Comparison of ENCODE assay signal across 29 mouse cellular contexts in genomic region chr6:91207491-91207890, GRCm38 (mm10). TPM values are rescaled to one million over a fixed set of nuclear protein-coding genes. Genes with fewer than 3 reads are reported as not detected.
DNase-seq lines count a peak whose midpoint lies in the region; ATAC-seq and TF ChIP-seq lines count a peak whose summit lies in the region.
"Had no signal": no experiment of that assay in that cellular context is flagged by ENCODE, and none has a peak within 500 bp of the region (broad histone marks: within the 10 kb centered on the region; RNA-seq: fewer than 3 reads in every experiment).

No protein-coding gene starts in this region.

- WGBS in limb, embryonic 10.5 days: 65% methylated on average over 3 of the region's 3 CpGs
- WGBS in hindbrain, embryonic 12.5 days: 50% methylated on average over 3 of the region's 3 CpGs

- ATAC-seq in Patski: peak; percentile 15
- ATAC-seq in erythroid progenitor cell, adult 5-6 weeks (replicated peaks; ENCODE audit: low FRiP score, poor library complexity, severe bottlenecking): no peak
- no peak for ATAC-seq in hindbrain, embryonic 12.5 days (ENCODE audit: low FRiP score)
- ATAC-seq: activated CD4-positive, CD25-positive, alpha-beta regulatory T cell, adult 4 months; forebrain, embryonic 13.5 days; intestine, postnatal 0 days; midbrain, embryonic 16.5 days had no signal

- CTCF ChIA-PET in Patski (lab: Charles Lee): interaction anchor here (1.5 to 2.2 kb wide), 3 partner anchors 14 to 26 kb away, joined by 3 to 6 read pairs (median 4); no protein-coding TSS in a partner anchor

- in situ Hi-C loops in Patski (cut with MboI; ENCODE audit: low pct_unique_long_range_greater_than_20kb): loop anchor here (5.0 to 25.0 kb wide), 2 partner anchors 70 to 845 kb away; partner anchors contain the start of gene Zxdc

- TF ChIP-seq CTCF in C2C12 (IDR thresholded peaks at IDR 0.05; ENCODE audit: control insufficient read depth, insufficient read depth, insufficient read length): no peak
- no peak for TF ChIP-seq CTCF in Patski (IDR thresholded peaks at IDR 0.05)

- POLR2A ChIA-PET in Patski (lab: Charles Lee): interaction anchor here (0.7 to 1.0 kb wide), 2 partner anchors 13 to 34 kb away, joined by 3 to 5 read pairs; no protein-coding TSS in a partner anchor

- DNase-seq in heart, adult 11 months: peak; percentile 94
- DNase-seq in heart, adult 9 months (ENCODE audit: low spot score in 2 of 2): no peak
- peak; percentile 83 for DNase-seq in Patski (ENCODE audit: low read depth, low spot score)
- DNase-seq in limb, embryonic 10.5 days (ENCODE audit: low spot score): no peak
- no peak for DNase-seq in spleen, postnatal 4 days (ENCODE audit: low spot score in 2 of 2)
- DNase-seq: cerebellum, adult 8-10 months; cerebellum, postnatal 25 days; gastrocnemius, postnatal 14 days; heart, postnatal 36 days; kidney, adult 9 months; kidney, postnatal 10 days; layer of hippocampus, adult 9-11 months; right cerebral cortex, postnatal 4 days had no signal

- H3K27me3 ChIP-seq in C2C12 (ENCODE audit: control insufficient read depth, insufficient read depth, insufficient read length) (no peaks in the 10 kb centered on the region), Patski (no peaks in the 10 kb centered on the region)
- peaks cover 11% of the 10 kb centered on the region for H3K27me3 ChIP-seq in limb, embryonic 10.5 days (ENCODE audit: low read depth, poor library complexity, severe bottlenecking)
- 0 out of 2 replicates have a peak, but pooled peaks cover 4% of the 10 kb centered on the region for H3K27me3 ChIP-seq in hindbrain, embryonic 12.5 days
- H3K27me3 ChIP-seq: embryonic facial prominence, embryonic 12.5 days had no signal

- no peaks in the 10 kb centered on the region for H3K79me3 ChIP-seq in C2C12 (ENCODE audit: low read depth)

- no peak overlapping the region for H3K9ac ChIP-seq in hindbrain, embryonic 12.5 days
- H3K9ac ChIP-seq: embryonic facial prominence, embryonic 12.5 days; forebrain, embryonic 13.5 days; hindbrain, embryonic 14.5 days; liver, embryonic 15.5 days; lung, embryonic 15.5 days; neural tube, embryonic 12.5 days had no signal

- no peak overlapping the region for H3K4me3 ChIP-seq in C2C12 (ENCODE audit: insufficient read depth, poor library complexity, severe bottlenecking)
- H3K4me3 ChIP-seq in limb, embryonic 10.5 days: no peak overlapping the region
- no peak overlapping the region for H3K4me3 ChIP-seq in hindbrain, embryonic 12.5 days
- H3K4me3 ChIP-seq: embryonic facial prominence, embryonic 12.5 days; erythroblast, embryonic 14.5 days; forebrain, embryonic 13.5 days; heart, adult 2 months; liver, embryonic 15.5 days; lung, embryonic 15.5 days; neural tube, embryonic 12.5 days had no signal

- H3K4me2 ChIP-seq in hindbrain, embryonic 12.5 days (replicated peaks): no peak overlapping the region
- H3K4me2 ChIP-seq: embryonic facial prominence, embryonic 12.5 days; forebrain, embryonic 13.5 days; hindbrain, embryonic 14.5 days; liver, embryonic 15.5 days; lung, embryonic 15.5 days; midbrain, embryonic 11.5 days; neural tube, embryonic 12.5 days had no signal

- peak overlapping the region; percentile 39; the same call in 1 of the 2 replicates for H3K27ac ChIP-seq in limb, embryonic 10.5 days
- H3K27ac ChIP-seq in hindbrain, embryonic 12.5 days: no peak overlapping the region
- H3K27ac ChIP-seq: embryonic facial prominence, embryonic 12.5 days; forebrain, embryonic 13.5 days; heart, adult 2 months; hindbrain, embryonic 14.5 days; liver, embryonic 15.5 days; lung, embryonic 15.5 days; neural tube, embryonic 12.5 days had no signal

- peaks cover 3% of the 10 kb centered on the region for H3K79me2 ChIP-seq in C2C12 (ENCODE audit: control insufficient read depth, insufficient read depth)

- H3K9me3 ChIP-seq in limb, embryonic 10.5 days (replicated peaks): no peaks in the 10 kb centered on the region
- H3K9me3 ChIP-seq in hindbrain, embryonic 12.5 days (replicated peaks): no peaks in the 10 kb centered on the region
- H3K9me3 ChIP-seq: embryonic facial prominence, embryonic 12.5 days; forebrain, embryonic 13.5 days; liver, embryonic 15.5 days; lung, embryonic 15.5 days; neural tube, embryonic 12.5 days had no signal

- no peak overlapping the region for H3ac ChIP-seq in C2C12 (ENCODE audit: control insufficient read depth, insufficient read length, low read depth)

- peaks cover 48% of the 10 kb centered on the region for H3K4me1 ChIP-seq in limb, embryonic 10.5 days
- H3K4me1 ChIP-seq in hindbrain, embryonic 12.5 days: peaks cover 20% of the 10 kb centered on the region
- H3K4me1 ChIP-seq: neural tube, embryonic 12.5 days had no signal

- H3K36me3 ChIP-seq in C2C12 (ENCODE audit: control insufficient read depth, insufficient read depth): no peaks in the 10 kb centered on the region
- no peaks in the 10 kb centered on the region for H3K36me3 ChIP-seq in limb, embryonic 10.5 days
- H3K36me3 ChIP-seq in hindbrain, embryonic 12.5 days: no peaks in the 10 kb centered on the region
- H3K36me3 ChIP-seq: embryonic facial prominence, embryonic 12.5 days; liver, embryonic 15.5 days; lung, embryonic 15.5 days; neural tube, embryonic 12.5 days had no signal

TF ChIP-seq in C2C12, 6 proteins besides CTCF, POLR2A, EP300 and RAD21:
- TF ChIP-seq USF1 (IDR thresholded peaks at IDR 0.05; ENCODE audit: low read depth) (no peak), FOSL1 (IDR thresholded peaks at IDR 0.05; ENCODE audit: insufficient read depth, low read length, poor library complexity, severe bottlenecking) (peak; percentile 15), CEBPB (IDR thresholded peaks at IDR 0.05; ENCODE audit: low read depth) (peak; percentile 85)
TF ChIP-seq in C2C12: peak in this region for 2.

RNA-seq across cellular contexts. Expression of gene Fbln2, which starts 4.8 kb away (rescaled TPM):
- polyA plus RNA-seq in C2C12 (2012; fragmentation: generic; extraction: Trizol) (91.6 TPM), Patski (2021) (2.9 TPM)
- polyA plus RNA-seq in limb, embryonic 10.5 days (2016; fragmentation: Nextera tagmentation; extraction: Ambion mirVana): 61.9 and 101 TPM in 2 replicates
- total RNA-seq in erythroid progenitor cell, adult 5-6 weeks (2015; ENCODE audit: low replicate concordance): not detected in 2 replicates
- total RNA-seq in erythroid progenitor cell, adult 5-6 weeks (2017; ENCODE audit: low replicate concordance): not detected in 2 replicates
- 100 and 102 TPM in 2 replicates for polyA plus RNA-seq in hindbrain, embryonic 12.5 days (2016; fragmentation: Nextera tagmentation; extraction: Ambion mirVana)
- total RNA-seq: megakaryocyte, adult 5-6 weeks had no signal

RNA-seq across cellular contexts. Expression of gene Hdac11, which starts 51.0 kb away (rescaled TPM):
- polyA plus RNA-seq in C2C12 (2012; fragmentation: generic; extraction: Trizol) (1.1 TPM), Patski (2021) (77.2 TPM)
- 10.0 and 12.8 TPM in 2 replicates for polyA plus RNA-seq in limb, embryonic 10.5 days (2016; fragmentation: Nextera tagmentation; extraction: Ambion mirVana)
- 15.1 and 20.1 TPM in 2 replicates for total RNA-seq in erythroid progenitor cell, adult 5-6 weeks (2015; ENCODE audit: low replicate concordance)
- 7.7 and 13.8 TPM in 2 replicates for total RNA-seq in erythroid progenitor cell, adult 5-6 weeks (2017; ENCODE audit: low replicate concordance)
- polyA plus RNA-seq in hindbrain, embryonic 12.5 days (2016; fragmentation: Nextera tagmentation; extraction: Ambion mirVana): 18.8 and 23.2 TPM in 2 replicates

Comparison
In these comparisons a context has a peak if more than half of its experiments do, and no peak if none do; other contexts are left out.
1. DNase-seq: peak in heart, adult 11 months (single experiment) and Patski (single experiment); none in heart, adult 9 months (0 of 2), limb, embryonic 10.5 days (single experiment) and spleen, postnatal 4 days (0 of 2).
2. RNA of gene Fbln2, which starts 4.8 kb away (polyA plus RNA-seq): 100 to 102 TPM in hindbrain, embryonic 12.5 days, 61.9 to 101 TPM in limb, embryonic 10.5 days and 91.6 TPM in C2C12 (single experiment); 2.9 TPM in Patski (single experiment); every median in the first group is over 10 times any median in the second.